Mouse (Mus musculus) embryonic facial prominence, embryonic 14.5 days (tissue): Measurements from ENCODE around the gene Gm10663. TPM values are rescaled to one million over a fixed set of nuclear protein-coding genes. Genes with fewer than 3 reads are reported as not detected.

ENCODE experiments used
- ATAC-seq: fragments of 200-750 bp; cut with Nextera tagmentation; 2 replicates; pipeline ENCODE4 v1.8.0; 2017; ENCODE audit warnings: low read depth, moderate number of reproducible peaks, moderate TSS enrichment
- DNase-seq: peaks from one replicate; pipeline ENCODE4 v3.0.0-alpha.2; 2015; ENCODE audit warnings: low spot score
- H3K27ac ChIP-seq: fragments of 300-500 bp; sonication (generic); replicated peaks from 2 replicates; pipeline ENCODE4 v1.5.1; 2014; ENCODE audit warnings: low read depth, mild to moderate bottlenecking, low read length, moderate library complexity
- H3K27me3 ChIP-seq: fragments of 300-500 bp; sonication (generic); replicated peaks from 2 replicates; pipeline ENCODE4 v1.6.1; 2014; ENCODE audit warnings: low read length; ENCODE audit not compliant: control insufficient read depth, insufficient read depth
- H3K36me3 ChIP-seq: fragments of 300-500 bp; sonication (generic); 2 replicates; pipeline ENCODE4 v1.6.1; 2014; ENCODE audit warnings: low read length, mixed read lengths; ENCODE audit not compliant: control insufficient read depth, insufficient read depth
- H3K4me1 ChIP-seq: fragments of 300-500 bp; sonication (generic); 2 replicates; pipeline ENCODE4 v1.6.1; 2014; ENCODE audit warnings: antibody characterized with exemption, low read length; ENCODE audit not compliant: control insufficient read depth, insufficient read depth
- H3K4me2 ChIP-seq: fragments of 300-500 bp; sonication (generic); 2 replicates; pipeline ENCODE4 v1.6.1; 2014; ENCODE audit warnings: low read depth, mild to moderate bottlenecking, low read length, moderate library complexity, mixed read lengths
- H3K4me3 ChIP-seq: fragments of 300-500 bp; sonication (generic); 2 replicates; pipeline ENCODE4 v1.5.1; 2014; ENCODE audit warnings: low read depth, mild to moderate bottlenecking, low read length
- H3K9ac ChIP-seq: fragments of 300-500 bp; sonication (generic); 2 replicates; pipeline ENCODE4 v1.6.1; 2014; ENCODE audit warnings: low read depth, mild to moderate bottlenecking, low read length, moderate library complexity, mixed read lengths
- H3K9me3 ChIP-seq: fragments of 300-500 bp; sonication (generic); 2 replicates; pipeline ENCODE4 v1.6.1; 2016; ENCODE audit warnings: low read length; ENCODE audit not compliant: control insufficient read depth
- WGBS: fragments of 180-500 bp; shearing (Covaris S2); extraction: QIAGEN DNeasy Blood & Tissue Kit; methylation state at CpG from one replicate; pipeline ENCODE4 v1.1.7; 2014; 5-methylcytosine and 5-hydroxymethylcytosine counted together
- polyA plus RNA-seq: library from polyadenylated mRNA; unstranded; fragments of >200 nt; fragmentation: Nextera tagmentation; extraction: Ambion mirVana; gene quantifications from 2 replicates; pipeline ENCODE4 v1.2.1, GENCODE M21; 2014

Gene Gm10663
- polyA plus RNA-seq, 1 experiment from 2014 or later = not detected

- Histone ChIP-seq H3K9me3 (no peaks in the 10 kb centered on the region), H3K27ac (no peak overlapping the region), H3K4me2 (no peak overlapping the region), H3K4me3 (no peak overlapping the region), H3K9ac (no peak overlapping the region), H3K36me3 (no peaks in the 10 kb centered on the region), H3K4me1 (no peaks in the 10 kb centered on the region), H3K27me3 (no peaks in the 10 kb centered on the region)
- peak; percentile 16 for DNase-seq
- 88% methylated on average over 4 of the region's 4 CpGs for WGBS
- ATAC-seq = no peak
Observed at GRCm38 (mm10) chr8:65067031-65067430, 7.8 kb upstream of the Gm10663 start.

GRCm38 (mm10) chr8:65067694-65068472 lies 7.0 kb upstream of the Gm10663 start:
- no peak for DNase-seq
- WGBS = 41% methylated on average over 10 of the region's 10 CpGs

DNA sequence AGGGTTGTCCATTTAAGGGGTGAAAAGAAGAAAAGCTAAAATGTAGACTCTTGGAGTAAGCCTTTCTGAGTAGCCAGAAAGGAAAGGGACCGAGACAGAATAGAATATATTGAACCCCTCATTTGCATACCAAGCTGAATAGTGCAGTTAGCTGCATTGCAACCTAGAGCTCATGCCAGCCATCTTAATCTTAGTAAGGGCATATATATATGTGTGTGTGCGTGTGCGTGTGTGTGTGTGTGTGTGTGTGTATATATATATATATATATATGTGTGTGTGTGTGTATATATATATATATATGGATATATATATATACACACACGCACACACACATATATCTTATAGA lies 6.4 kb upstream of the Gm10663 start:
- Histone ChIP-seq H3K9ac (no peak overlapping the region), H3K9me3 (no peaks in the 10 kb centered on the region), H3K36me3 (no peaks in the 10 kb centered on the region), H3K4me2 (no peak overlapping the region), H3K27ac (no peak overlapping the region), H3K4me1 (no peaks in the 10 kb centered on the region), H3K4me3 (no peak overlapping the region), H3K27me3 (no peaks in the 10 kb centered on the region)
- no peak for DNase-seq
- WGBS = 80% methylated on average over 4 of the region's 4 CpGs
- ATAC-seq = no peak

More at GRCm38 (mm10) chr8:65067694-65068472, 7.0 kb upstream of the Gm10663 start:
- Histone ChIP-seq H3K4me2 (no peak overlapping the region), H3K27me3 (no peaks in the 10 kb centered on the region), H3K27ac (no peak overlapping the region), H3K36me3 (no peaks in the 10 kb centered on the region), H3K4me3 (no peak overlapping the region), H3K9ac (no peak overlapping the region), H3K4me1 (no peaks in the 10 kb centered on the region), H3K9me3 (no peaks in the 10 kb centered on the region)
- no peak for ATAC-seq

DNA sequence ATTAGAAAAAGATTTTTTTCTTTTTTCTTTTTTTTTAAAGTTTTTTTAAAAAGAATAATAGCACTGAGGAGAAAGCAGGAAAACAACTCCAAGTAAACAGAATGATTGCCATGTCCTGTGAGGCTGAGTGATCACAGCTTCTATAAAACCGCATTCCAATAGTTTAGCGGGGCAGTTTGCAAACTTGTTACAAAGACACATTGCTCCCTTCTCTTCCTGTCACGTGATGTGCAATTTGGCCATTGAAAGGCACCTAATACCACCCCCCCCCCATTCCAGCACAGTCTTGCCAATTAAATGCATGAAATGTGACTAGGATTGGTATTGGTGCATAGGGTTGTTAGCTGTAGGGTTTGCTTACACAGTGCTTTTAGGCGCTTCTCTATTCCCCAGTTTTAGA lies 3.8 kb upstream of the Gm10663 start:
- no peaks in the 10 kb centered on the region for H3K9me3 ChIP-seq
- no peaks in the 10 kb centered on the region for H3K4me1 ChIP-seq
- ATAC-seq (no peak), DNase-seq (no peak)
- no peak overlapping the region for H3K4me2 ChIP-seq
- no peak overlapping the region for H3K27ac ChIP-seq
- no peak overlapping the region for H3K9ac ChIP-seq
- 82% methylated on average over 4 of the region's 4 CpGs for WGBS
- no peaks in the 10 kb centered on the region for H3K27me3 ChIP-seq
- no peak overlapping the region for H3K4me3 ChIP-seq
- H3K36me3 ChIP-seq = no peaks in the 10 kb centered on the region

DNA sequence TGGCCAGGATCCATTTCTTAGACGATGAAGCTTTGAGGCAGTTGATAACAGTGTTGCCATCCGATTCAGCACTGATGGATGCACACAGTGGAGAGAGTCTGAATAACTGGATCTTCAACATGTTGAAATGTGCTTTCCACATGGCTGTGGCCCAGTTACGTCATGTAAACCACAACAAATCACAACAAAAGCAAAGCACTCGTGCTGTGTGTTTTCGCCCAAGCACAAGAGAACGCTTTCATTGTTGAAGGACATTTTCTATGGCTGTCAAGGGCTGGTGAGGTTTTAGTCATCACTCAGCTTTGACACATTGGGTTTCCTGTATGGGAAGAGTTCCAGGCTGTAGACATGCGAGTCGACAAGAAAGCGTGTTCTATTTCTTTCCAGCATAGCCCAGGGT lies 5.9 kb downstream of the Gm10663 start:
- DNase-seq (peak; percentile 36), ATAC-seq (no peak)
- no peaks in the 10 kb centered on the region for H3K27me3 ChIP-seq

DNA sequence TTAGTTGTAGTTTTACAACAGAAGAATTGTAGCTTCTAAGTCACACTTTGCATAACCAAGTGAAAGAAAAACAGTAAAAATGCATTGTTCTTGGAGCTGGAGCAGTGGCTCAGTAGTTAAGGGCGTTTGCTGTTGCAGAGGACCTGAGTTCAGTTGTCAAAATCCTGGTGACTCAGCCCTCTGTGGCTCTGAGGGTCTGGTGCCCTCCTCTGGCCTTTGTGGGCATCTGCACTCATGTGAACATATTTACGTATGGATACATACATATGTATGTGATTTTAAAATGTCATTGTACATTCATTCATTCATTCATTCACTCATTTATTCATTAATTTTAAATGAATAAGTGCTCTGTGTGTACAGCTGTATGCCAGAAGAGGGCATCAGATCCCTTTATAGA lies 10.8 kb downstream of the Gm10663 start:
- no peak overlapping the region for H3K27ac ChIP-seq
- H3K36me3 ChIP-seq = no peaks in the 10 kb centered on the region
- no peaks in the 10 kb centered on the region for H3K4me1 ChIP-seq
- H3K4me3 ChIP-seq = no peak overlapping the region
- no peak overlapping the region for H3K9ac ChIP-seq
- 72% methylated on average over 2 of the region's 2 CpGs for WGBS
- ATAC-seq (no peak), DNase-seq (no peak)
- H3K27me3 ChIP-seq = no peaks in the 10 kb centered on the region
- no peak overlapping the region for H3K4me2 ChIP-seq
- no peaks in the 10 kb centered on the region for H3K9me3 ChIP-seq

More for the DNA sequence above, 5.9 kb downstream of the Gm10663 start:
- Histone ChIP-seq H3K4me3 (no peak overlapping the region), H3K9ac (no peak overlapping the region), H3K36me3 (no peaks in the 10 kb centered on the region), H3K9me3 (no peaks in the 10 kb centered on the region), H3K4me1 (no peaks in the 10 kb centered on the region), H3K27ac (no peak overlapping the region), H3K4me2 (no peak overlapping the region)
- WGBS = 52% methylated on average over 9 of the region's 9 CpGs

GRCm38 (mm10) chr8:65087711-65088110 lies 12.9 kb downstream of the Gm10663 start:
- Histone ChIP-seq H3K27ac (no peak overlapping the region), H3K27me3 (no peaks in the 10 kb centered on the region), H3K4me1 (no peaks in the 10 kb centered on the region), H3K4me2 (no peak overlapping the region), H3K9ac (no peak overlapping the region), H3K9me3 (no peaks in the 10 kb centered on the region), H3K4me3 (no peak overlapping the region), H3K36me3 (no peaks in the 10 kb centered on the region)
- 55% methylated on average over 8 of the region's 8 CpGs for WGBS
- DNase-seq = peak; percentile 30
- 0 out of 2 replicates have a peak, but pooled peaks have one; percentile 22 for ATAC-seq

DNA sequence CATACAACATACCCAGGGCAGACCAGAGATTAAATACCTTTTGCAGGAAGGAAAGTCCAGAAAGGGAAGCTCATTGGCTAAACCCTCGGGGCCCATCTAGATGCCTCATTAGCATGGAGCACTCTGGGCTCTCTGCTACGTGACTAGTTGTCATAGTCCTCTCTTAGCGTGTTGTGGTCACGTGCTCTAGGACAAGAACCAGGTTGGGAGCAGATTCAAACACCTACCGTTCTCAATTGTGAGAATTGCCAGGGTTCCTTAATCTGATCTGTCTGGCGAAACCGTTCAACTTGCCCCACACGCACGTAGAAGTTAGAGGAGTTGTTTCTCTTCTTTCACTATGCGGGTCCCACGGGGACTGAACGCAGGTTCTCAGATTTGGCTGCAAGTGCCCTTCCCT lies 13.3 kb downstream of the Gm10663 start:
- H3K4me1 ChIP-seq = no peaks in the 10 kb centered on the region
- H3K4me3 ChIP-seq = no peak overlapping the region
- H3K9me3 ChIP-seq = no peaks in the 10 kb centered on the region
- no peak overlapping the region for H3K9ac ChIP-seq
- no peak overlapping the region for H3K27ac ChIP-seq
- no peaks in the 10 kb centered on the region for H3K36me3 ChIP-seq
- no peak overlapping the region for H3K4me2 ChIP-seq
- H3K27me3 ChIP-seq = no peaks in the 10 kb centered on the region
- 70% methylated on average over 12 of the region's 12 CpGs for WGBS
- DNase-seq = no peak
- ATAC-seq = no peak

- 81% methylated on average over 7 of the region's 7 CpGs for WGBS
- Histone ChIP-seq H3K36me3 (no peaks in the 10 kb centered on the region), H3K4me1 (no peaks in the 10 kb centered on the region), H3K27ac (no peak overlapping the region), H3K9ac (no peak overlapping the region), H3K4me2 (no peak overlapping the region), H3K4me3 (no peak overlapping the region), H3K9me3 (no peaks in the 10 kb centered on the region), H3K27me3 (no peaks in the 10 kb centered on the region)
- ATAC-seq (no peak), DNase-seq (no peak)
Observed at GRCm38 (mm10) chr8:65089781-65090180, 14.9 kb downstream of the Gm10663 start.
